Mouse (Mus musculus) olfactory bulb, adult 2 months (tissue): Measurements from ENCODE around the gene Sept7. TPM values are rescaled to one million over a fixed set of nuclear protein-coding genes. Genes with fewer than 3 reads are reported as not detected.

ENCODE experiments used
- H3K27ac ChIP-seq: fragments of 200-500 bp; 2 replicates; pipeline ENCODE4 v1.5.1; 2012; ENCODE audit warnings: low read depth, low read length; ENCODE audit not compliant: insufficient read depth
- H3K4me1 ChIP-seq: fragments of 200-500 bp; 2 replicates; pipeline ENCODE4 v1.6.1; 2012; ENCODE audit warnings: low read length; ENCODE audit not compliant: control insufficient read depth, insufficient read depth
- H3K4me3 ChIP-seq: fragments of 200-500 bp; 2 replicates; pipeline ENCODE4 v1.5.1; 2012; ENCODE audit warnings: mild to moderate bottlenecking, low read depth, low read length, moderate library complexity; ENCODE audit not compliant: insufficient read depth
- CTCF ChIP-seq: fragments of 200-500 bp; IDR thresholded peaks from 2 replicates; pipeline ENCODE4 v1.5.1; 2012; ENCODE audit warnings: low read depth, mild to moderate bottlenecking, low read length, moderate library complexity; ENCODE audit not compliant: insufficient read depth
- POLR2A ChIP-seq: fragments of 200-500 bp; IDR thresholded peaks from 2 replicates; pipeline ENCODE4 v1.6.1; 2012; ENCODE audit warnings: mild to moderate bottlenecking, low read depth, low read length, moderate library complexity; ENCODE audit not compliant: insufficient read depth
- WGBS: fragments of 180-500 bp; shearing (Covaris S2); methylation state at CpG from one replicate; pipeline ENCODE4 v1.1.7; 2018; 5-methylcytosine and 5-hydroxymethylcytosine counted together
- polyA plus RNA-seq: library from polyadenylated mRNA; stranded (reverse); fragments of >200 nt; gene quantifications from 2 replicates; pipeline ENCODE4 v1.2.4, GENCODE M21; 2012; ENCODE audit warnings: low replicate concordance; ENCODE audit not compliant: missing spikeins, insufficient read depth, insufficient read length

Sept7 gene
- polyA plus RNA-seq, 1 experiment = 121 TPM

DNA sequence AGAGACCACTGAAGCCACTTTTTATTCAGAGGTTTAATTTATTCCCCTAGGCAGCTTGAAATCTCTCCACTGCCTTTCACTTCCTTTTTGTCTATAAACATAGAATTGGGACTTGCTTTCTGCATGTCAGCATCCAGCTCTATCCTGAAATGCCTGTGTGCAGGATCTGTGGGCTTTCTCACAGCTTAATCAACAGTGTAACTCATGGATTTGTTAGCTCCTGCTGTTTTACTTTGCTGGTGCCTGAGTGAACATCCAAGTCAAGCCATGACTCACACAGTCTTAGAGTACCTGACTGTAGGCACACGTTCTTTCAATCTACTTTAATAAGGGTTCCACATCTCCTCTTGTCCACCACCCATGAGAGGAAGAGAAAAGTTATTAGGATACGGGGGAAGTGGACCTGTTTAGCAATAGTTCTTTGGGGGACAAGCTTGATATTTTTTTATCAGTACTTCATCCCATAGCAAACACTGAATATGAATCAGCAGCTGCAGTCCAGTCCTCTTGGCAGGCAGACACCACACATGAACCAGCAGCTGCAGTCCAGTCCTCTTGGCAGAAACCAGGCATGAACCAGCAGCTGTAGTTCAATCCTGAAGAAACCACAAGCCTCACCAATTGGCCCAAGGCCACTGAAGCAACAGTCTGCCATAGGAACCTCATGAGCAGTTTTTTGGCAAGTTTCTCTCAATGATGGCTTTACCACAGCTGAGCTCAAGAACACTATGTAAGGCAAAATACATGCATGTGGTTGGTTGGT is 85.4 kb downstream of the Sept7 start:
- TF ChIP-seq CTCF = no peak
- no peak for TF ChIP-seq POLR2A
- 43% methylated on average over 2 of the region's 2 CpGs for WGBS

DNA sequence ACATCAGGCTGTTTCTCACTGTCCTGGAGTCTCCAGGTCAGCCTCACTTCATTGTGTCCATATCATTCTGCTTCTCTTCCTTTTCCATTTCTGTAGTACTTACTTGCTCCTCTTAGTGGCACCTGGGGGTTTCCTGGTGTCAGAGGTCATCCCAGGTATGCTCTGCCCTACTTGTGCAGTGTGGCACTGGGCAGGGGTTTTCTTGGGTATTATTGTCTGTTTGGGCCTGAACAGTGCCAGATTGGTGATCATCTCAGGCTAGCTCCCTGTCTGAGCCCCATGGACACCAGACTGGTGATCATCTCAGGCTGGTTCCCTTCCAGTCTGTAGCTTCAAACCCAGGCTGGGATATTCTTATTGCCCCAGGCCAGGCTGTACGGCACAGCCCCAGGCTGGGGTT is 88.2 kb downstream of the Sept7 start:
- no peak for TF ChIP-seq POLR2A
- TF ChIP-seq CTCF = no peak
- WGBS = 95% methylated on average over 1 of the region's 1 CpGs

More for the DNA sequence above, 85.4 kb downstream of the Sept7 start:
- no peaks in the 10 kb centered on the region for H3K4me1 ChIP-seq
- H3K4me3 ChIP-seq = no peak overlapping the region
- no peak overlapping the region for H3K27ac ChIP-seq

GRCm38 (mm10) chr9:25353775-25354174 is 101.5 kb downstream of the Sept7 start:
- no peak overlapping the region for H3K27ac ChIP-seq
- TF ChIP-seq POLR2A = no peak
- TF ChIP-seq CTCF = no peak
- no peak overlapping the region for H3K4me3 ChIP-seq
- 38% methylated on average over 1 of the region's 1 CpGs for WGBS
- H3K4me1 ChIP-seq = no peaks in the 10 kb centered on the region

More for the DNA sequence above, 88.2 kb downstream of the Sept7 start:
- no peaks in the 10 kb centered on the region for H3K4me1 ChIP-seq
- H3K27ac ChIP-seq = no peak overlapping the region
- H3K4me3 ChIP-seq = no peak overlapping the region

- TF ChIP-seq CTCF = no peak
- TF ChIP-seq POLR2A = no peak
- Histone ChIP-seq H3K4me3 (no peak overlapping the region), H3K4me1 (no peaks in the 10 kb centered on the region), H3K27ac (no peak overlapping the region)
- WGBS = 45% methylated on average over 11 of the region's 11 CpGs
These were observed 103.6 kb downstream of the Sept7 start for GRCm38 (mm10) chr9:25355806-25356205.

GRCm38 (mm10) chr9:25357589-25357988 is 105.3 kb downstream of the Sept7 start:
- Histone ChIP-seq H3K4me3 (no peak overlapping the region), H3K4me1 (no peaks in the 10 kb centered on the region), H3K27ac (no peak overlapping the region)
- 93% methylated on average over 12 of the region's 12 CpGs for WGBS
- TF ChIP-seq POLR2A (no peak), CTCF (no peak)

- TF ChIP-seq CTCF (no peak), POLR2A (no peak)
- Histone ChIP-seq H3K4me3 (no peak overlapping the region), H3K4me1 (no peaks in the 10 kb centered on the region), H3K27ac (no peak overlapping the region)
- WGBS = 42% methylated on average over 5 of the region's 5 CpGs
These were observed 105.8 kb downstream of the Sept7 start for GRCm38 (mm10) chr9:25358018-25358417.

Other genes starting within 250 kb of the Sept7 start
- not detected in 2 replicates for gene Gm10181, start 163.0 kb upstream of the Sept7 start, polyA plus RNA-seq
- not detected in 2 replicates for gene Herpud2, start 100.6 kb upstream of the Sept7 start, polyA plus RNA-seq
- gene Eepd1, start 229.1 kb downstream of the Sept7 start, polyA plus RNA-seq = not detected in 2 replicates